Mouse (Mus musculus) cortical plate, adult 2 months (tissue): ENCODE data around the gene Mptx2. TPM values are rescaled to one million over a fixed set of nuclear protein-coding genes. Genes with fewer than 3 reads are reported as not detected.
"Not testable (repeated sequence)": the region's sequence is repeated elsewhere in the genome, so short reads cannot be mapped to it uniquely, and the experiment has no call there.

ENCODE experiments used
- H3K27ac ChIP-seq: fragments of 200-500 bp; 2 replicates; pipeline ENCODE4 v1.5.1; 2012; ENCODE audit warnings: low read length, control low read depth, inconsistent platforms; ENCODE audit not compliant: insufficient read depth
- H3K4me1 ChIP-seq: fragments of 200-500 bp; 2 replicates; pipeline ENCODE4 v1.6.1; 2011; ENCODE audit warnings: low read length; ENCODE audit not compliant: control insufficient read depth, insufficient read depth
- H3K4me3 ChIP-seq: fragments of 200-500 bp; 2 replicates; pipeline ENCODE4 v1.5.1; 2011; ENCODE audit warnings: mild to moderate bottlenecking, low read length, control low read depth; ENCODE audit not compliant: insufficient read depth
- CTCF ChIP-seq: fragments of 200-500 bp; IDR thresholded peaks from 2 replicates; pipeline ENCODE4 v1.5.1; 2011; ENCODE audit warnings: mild to moderate bottlenecking, control low read depth, low read length; ENCODE audit not compliant: insufficient read depth; ENCODE audit errors: extremely low read depth
- POLR2A ChIP-seq: fragments of 200-500 bp; IDR thresholded peaks from 2 replicates; pipeline ENCODE4 v1.6.1; 2011; ENCODE audit warnings: mild to moderate bottlenecking, low read length, control low read depth; ENCODE audit not compliant: insufficient read depth; ENCODE audit errors: extremely low read depth
- polyA plus RNA-seq: library from polyadenylated mRNA; depleted of rRNA; stranded (reverse); fragments of >200 nt; gene quantifications from 2 replicates; pipeline ENCODE4 v1.2.3, GENCODE M21; 2012; rRNA removed

Gene Mptx2
- polyA plus RNA-seq, 1 experiment = not detected

DNA sequence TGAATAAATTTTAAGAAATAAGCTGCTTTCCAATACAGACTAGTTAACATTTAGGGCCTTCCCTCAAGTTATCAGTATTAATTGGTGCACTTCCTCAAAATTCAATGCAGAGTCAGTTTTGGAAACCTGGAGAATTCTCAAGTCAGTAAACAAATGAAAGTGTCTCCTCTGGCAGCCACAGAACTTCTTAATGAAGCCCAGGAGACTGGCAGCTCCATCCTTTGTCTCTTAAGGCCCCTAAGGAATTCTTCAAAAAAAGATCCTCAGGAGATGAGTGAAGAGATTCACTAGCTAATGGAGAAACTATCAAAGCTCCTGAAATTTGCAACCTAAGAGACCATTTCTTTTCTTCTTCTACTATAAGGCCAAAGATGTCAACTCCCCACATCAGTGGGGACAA, 11.9 kb downstream of the Mptx2 start, which contains the start of gene Olfr418:
Olfr418 (plus strand) TSS at position 301 of the 400 bp plus-strand sequence.
- TF ChIP-seq CTCF = no peak
- TF ChIP-seq POLR2A = no peak
- no peak within 1 kb of the TSS for H3K27ac ChIP-seq

DNA sequence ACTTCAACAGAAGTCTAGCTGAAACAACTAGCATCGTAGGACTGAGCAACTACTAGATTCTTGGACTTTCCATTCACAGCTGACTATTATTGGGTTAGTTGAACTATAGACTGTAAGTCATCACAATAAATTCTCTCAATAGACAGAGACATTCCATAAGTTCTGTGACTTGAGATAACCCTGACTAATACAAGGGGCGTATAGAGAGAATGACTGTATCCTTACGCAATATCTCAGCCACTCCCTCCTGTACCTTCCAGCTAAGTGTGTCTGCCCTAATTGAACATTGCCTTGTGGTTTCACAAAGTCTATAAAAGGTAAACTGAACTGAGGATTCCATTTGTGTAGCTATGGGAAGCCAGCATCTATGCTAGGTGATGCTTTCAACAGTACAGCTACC, 27.7 kb downstream of the Mptx2 start:
- no peak overlapping the region for H3K4me3 ChIP-seq
- no peak overlapping the region for H3K27ac ChIP-seq
- H3K4me1 ChIP-seq = no peaks in the 10 kb centered on the region
- no peak for TF ChIP-seq CTCF
- no peak for TF ChIP-seq POLR2A

More for the DNA sequence above, 11.9 kb downstream of the Mptx2 start, which contains the start of gene Olfr418:
- Histone ChIP-seq H3K4me3 (no peak within 1 kb of the TSS), H3K4me1 (no peaks in the 10 kb centered on the region)

DNA sequence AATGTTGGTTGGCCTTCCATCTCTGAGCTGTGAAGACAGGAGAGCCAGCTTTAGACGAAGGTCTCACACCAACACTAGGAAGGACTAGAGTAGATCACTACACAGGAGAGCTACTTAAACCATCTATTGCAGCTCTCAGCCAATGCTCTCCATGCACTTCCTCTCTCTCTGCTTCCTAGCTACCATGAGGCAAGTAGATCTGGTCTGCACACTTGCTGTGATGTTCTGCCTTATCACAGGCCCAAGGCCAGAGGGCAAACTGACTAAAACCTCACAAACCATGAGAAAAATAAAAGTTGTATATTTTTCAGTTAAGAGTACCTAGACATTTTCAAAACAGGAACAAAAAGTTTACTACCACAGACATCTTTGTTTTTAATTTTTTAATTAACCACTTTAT, 40.6 kb downstream of the Mptx2 start:
- not testable (repeated sequence) for H3K27ac ChIP-seq, H3K4me3 ChIP-seq, H3K4me1 ChIP-seq

DNA sequence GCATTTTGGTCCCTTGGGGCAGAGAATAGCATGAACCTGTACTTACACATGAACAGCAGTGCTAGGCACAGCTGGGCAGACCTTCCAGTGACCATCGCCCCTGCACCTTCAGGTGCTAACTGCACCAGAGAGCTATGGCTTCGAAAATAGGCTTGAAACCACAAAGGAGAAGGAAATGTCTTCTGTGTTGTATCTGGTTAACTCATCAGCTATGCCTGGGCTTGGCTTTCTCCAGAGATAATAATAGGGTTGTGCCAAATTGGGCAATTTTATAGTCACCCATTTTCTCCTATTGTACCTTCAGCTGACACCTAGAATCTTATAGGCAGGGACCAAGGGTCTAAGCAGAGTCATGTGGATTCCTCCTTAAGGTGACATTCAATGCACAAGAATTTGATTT, 50.5 kb downstream of the Mptx2 start, which contains the start of gene Fcer1a:
Fcer1a (minus strand) TSS at position 134 of the 400 bp plus-strand sequence.
- Histone ChIP-seq H3K4me1 (no peaks in the 10 kb centered on the region), H3K27ac (no peak within 1 kb of the TSS), H3K4me3 (no peak within 1 kb of the TSS)
- TF ChIP-seq CTCF (no peak), POLR2A (no peak)

Other genes starting within 250 kb of the Mptx2 start
- gene Olfr1408, start 140.4 kb downstream of the Mptx2 start, polyA plus RNA-seq = not detected in 2 replicates
- gene Olfr1406, start 87.1 kb downstream of the Mptx2 start, polyA plus RNA-seq = not detected in 2 replicates
- gene Olfr218, start 80.0 kb downstream of the Mptx2 start, polyA plus RNA-seq = not detected in 2 replicates
- not detected in 2 replicates for gene Olfr1404, start 65.4 kb downstream of the Mptx2 start, polyA plus RNA-seq
- gene Fcer1a, start 50.6 kb downstream of the Mptx2 start, polyA plus RNA-seq = not detected in 2 replicates
- not detected in 2 replicates for gene Olfr418, start 11.8 kb downstream of the Mptx2 start, polyA plus RNA-seq
- 105 and 115 TPM in 2 replicates for gene Ackr1, start 56.0 kb upstream of the Mptx2 start, polyA plus RNA-seq
- gene Aim2, start 73.1 kb upstream of the Mptx2 start, polyA plus RNA-seq = 3.4 and 3.6 TPM in 2 replicates
- 404 and 407 TPM in 2 replicates for gene Cadm3, start 89.9 kb upstream of the Mptx2 start, polyA plus RNA-seq
- gene Ifi206, start 213.3 kb upstream of the Mptx2 start, polyA plus RNA-seq = 0.06 and 0.08 TPM in 2 replicates